Mouse (Mus musculus) cerebellum, postnatal 4 days (tissue): ENCODE results near the gene Kank1.

Experiments used
- DNase-seq, 2 experiments: peaks; one replicate each; pipeline ENCODE4 v3.0.0; 2022; ENCODE audit warnings: low spot score in 2 of 2, mixed read lengths in 1 of 2

Kank1 gene

DNA sequence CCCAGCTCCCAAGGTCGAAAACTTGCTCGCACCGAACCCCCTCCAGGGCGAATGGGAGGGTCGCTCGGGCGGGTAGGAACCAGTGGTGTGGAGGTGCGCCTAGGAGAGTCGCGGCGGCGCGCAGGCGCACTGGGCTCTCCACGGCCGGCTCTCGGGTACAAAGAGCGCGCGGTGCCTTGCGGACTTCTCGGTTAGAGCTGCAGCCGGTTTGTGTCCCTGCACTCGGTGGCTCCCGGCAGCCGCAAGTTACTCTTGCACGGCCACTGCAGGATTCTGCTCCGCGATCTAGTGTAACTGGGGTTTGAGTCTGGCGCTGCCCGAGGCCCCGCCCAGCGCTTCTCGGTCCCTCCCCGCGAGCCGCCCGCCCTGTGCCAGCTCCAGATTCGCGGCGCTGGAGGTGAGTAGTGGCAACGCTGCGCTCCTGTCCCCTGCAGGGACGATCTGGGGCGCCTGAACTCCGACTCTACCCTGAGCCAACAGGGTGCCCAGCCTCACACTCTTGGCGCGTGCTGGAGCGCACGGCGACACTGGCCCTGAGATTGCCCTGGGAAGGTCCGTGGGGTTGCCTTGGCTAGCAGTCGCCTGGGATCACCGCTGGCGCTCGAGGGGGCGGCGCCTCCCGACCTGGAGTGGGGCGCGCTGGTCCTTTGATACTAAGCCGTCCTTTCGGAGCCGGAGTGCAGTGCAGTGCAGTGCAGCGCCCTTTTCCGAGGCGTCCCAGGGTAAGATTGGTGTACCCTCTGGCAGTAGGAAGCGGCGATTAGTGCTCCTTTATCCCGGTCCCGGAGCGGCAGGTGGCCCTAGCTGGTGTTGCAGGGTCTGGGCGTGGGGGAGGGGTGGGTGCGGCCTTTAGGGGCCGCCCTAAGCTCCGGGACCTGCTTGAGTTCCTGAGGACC is at the start of gene Kank1:
Kank1 (plus strand) TSS at position 380 of the 896 bp plus-strand sequence.
- peak; percentile 32 to 61 for DNase-seq

GRCm38 (mm10) chr19:25187681-25188080 is 49.1 kb upstream of the Kank1 start:
- no peak for DNase-seq

GRCm38 (mm10) chr19:25193751-25194150 is 43.0 kb upstream of the Kank1 start:
- peak in 1 of 2 experiments; percentile 18 for DNase-seq

DNA sequence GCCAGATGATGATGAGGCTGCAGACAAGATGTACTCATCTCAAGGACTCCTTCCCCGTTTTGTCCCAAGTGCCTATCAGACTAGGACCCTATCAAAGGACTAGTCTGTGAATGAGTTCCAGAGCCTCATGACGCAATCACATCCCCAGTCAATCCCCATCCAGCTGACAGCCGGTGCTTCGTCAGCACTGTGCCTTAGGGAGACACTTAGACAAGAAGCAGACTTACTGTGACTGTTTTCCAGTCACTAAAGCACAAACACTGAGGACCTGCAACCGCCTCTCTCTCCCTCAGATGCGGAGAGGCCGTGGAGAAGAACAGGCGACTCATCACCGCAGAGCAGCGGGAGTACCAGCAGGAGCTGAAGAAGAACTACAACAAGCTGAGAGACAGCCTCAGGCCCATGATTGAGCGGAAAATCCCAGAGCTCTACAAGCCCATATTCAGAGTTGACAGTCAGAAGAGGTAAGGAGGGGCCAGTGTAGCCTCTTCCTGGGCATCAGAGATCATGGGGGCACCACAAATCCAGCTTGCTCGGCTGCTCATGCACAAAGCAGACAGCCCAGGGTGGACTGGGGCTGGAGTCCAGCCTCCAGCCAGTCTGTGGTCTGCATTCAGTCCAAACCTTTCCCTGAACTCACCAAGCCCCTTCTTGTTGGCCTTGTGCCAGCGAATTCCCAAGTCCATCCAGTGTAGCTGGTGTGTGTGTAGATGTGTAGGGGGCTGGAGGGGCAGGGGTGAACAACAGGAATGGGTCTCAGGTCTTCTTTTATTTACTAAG is 36.5 kb upstream of the Kank1 start:
- DNase-seq = no peak

GRCm38 (mm10) chr19:25203077-25203476 is 33.7 kb upstream of the Kank1 start:
- DNase-seq = no peak

DNA sequence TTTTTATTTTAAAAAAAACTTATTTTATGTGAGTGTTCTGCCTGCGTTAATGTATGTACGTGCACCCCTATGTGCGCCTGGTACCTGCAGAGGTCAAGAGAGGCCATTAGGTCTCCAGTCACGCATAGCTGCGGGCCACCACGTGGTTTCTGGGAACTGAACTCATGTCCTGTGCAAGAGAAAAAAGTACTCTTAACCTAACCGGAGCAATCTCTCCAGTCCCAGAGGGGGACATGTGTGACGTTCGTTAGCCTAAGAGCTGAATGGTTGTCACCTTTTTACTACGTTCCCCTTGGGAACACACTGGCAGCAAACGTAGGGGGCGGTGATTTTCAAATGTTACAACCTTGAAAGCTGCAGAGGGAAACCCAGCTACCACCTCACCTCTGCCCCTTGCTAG is 29.8 kb upstream of the Kank1 start:
- DNase-seq = no peak

GRCm38 (mm10) chr19:25207731-25208361 is 28.9 kb upstream of the Kank1 start:
- no peak for DNase-seq

DNA sequence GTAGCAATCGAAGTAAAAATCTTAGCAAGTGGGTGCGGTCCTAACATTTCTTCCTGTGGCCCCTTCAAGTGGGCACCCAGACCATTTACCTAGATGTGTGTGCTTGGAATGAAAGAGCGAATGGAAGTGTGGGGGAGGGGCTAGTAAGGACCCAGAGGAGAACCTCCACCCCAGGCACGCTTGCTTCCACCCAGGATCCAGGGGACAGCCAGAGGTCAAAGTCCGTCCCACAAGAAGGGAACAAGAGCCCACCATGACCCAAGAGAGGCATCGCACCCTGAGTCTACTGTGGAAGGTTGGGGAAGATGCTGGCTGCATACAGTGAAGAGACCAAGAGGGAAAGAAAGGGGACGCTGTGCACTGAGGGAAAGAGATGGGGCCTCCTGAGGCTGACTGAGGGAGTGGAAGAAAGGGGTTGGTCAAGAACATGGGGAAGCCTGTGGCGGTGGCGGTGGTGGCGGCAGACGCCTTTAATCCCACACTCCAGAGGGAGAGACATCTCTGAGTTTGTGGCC is 28.1 kb upstream of the Kank1 start:
- DNase-seq = no peak

- no peak for DNase-seq
These were observed 16.2 kb upstream of the Kank1 start for GRCm38 (mm10) chr19:25220611-25221010.

GRCm38 (mm10) chr19:25221964-25222640 is 14.7 kb upstream of the Kank1 start:
- DNase-seq = no peak

DNA sequence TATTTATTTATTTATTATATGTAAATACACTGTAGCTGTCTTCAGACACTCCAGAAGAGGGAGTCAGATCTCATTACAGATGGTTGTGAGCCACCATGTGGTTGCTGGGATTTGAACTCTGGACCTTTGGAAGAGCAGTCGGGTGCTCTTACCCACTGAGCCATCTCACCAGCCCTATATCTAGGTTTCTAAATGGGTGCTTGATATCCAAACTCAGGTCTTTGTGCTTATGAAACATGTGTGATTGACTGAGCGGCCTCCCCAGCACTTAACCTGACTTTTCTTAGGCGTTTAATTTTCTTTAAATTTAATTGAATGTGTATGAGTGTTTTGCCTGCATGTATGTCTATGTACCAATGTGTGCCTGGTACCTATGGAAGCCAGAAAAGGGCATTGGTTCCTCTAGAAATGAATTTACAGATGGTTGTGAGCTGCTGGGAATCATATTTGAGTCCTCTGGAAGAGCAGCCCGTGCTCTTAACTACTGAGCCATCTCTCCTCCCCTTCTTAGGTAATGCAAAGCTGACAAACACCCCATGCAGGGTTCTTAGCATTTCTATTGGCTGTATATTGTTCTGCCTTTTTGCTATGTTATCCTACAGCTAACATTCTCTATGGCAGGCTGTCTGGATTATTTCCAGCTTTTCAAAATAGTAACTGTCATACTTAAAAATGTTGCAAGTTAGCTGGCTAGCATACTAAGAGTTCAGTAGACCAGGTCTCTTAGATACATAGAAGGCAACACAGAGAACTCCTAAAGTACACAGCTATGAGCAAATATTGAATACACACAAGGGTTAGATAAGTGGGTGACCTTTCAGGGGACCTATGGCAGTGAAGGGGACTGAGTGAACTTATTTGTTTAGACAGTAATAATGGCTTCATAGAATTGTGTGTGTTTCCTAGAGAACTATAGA is 6.5 kb upstream of the Kank1 start:
- no peak for DNase-seq

DNA sequence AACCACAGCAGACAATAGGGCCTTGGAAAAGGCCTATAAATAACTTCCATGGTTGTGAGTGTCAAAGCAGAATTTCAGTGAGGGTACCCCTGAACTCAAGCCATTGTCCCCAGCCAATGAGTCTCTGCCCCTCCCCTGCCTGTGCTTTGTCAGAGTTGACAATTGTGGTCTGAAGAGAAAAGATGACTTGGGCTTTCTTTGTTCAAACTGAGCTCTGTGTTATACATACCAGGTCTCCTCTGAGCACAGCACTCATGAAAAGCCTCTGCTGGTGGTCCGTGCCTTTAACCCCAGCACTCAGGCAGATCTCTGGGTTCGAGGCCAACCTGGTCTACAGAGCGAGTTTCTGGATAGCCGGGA is 5.8 kb upstream of the Kank1 start:
- DNase-seq = no peak

DNA sequence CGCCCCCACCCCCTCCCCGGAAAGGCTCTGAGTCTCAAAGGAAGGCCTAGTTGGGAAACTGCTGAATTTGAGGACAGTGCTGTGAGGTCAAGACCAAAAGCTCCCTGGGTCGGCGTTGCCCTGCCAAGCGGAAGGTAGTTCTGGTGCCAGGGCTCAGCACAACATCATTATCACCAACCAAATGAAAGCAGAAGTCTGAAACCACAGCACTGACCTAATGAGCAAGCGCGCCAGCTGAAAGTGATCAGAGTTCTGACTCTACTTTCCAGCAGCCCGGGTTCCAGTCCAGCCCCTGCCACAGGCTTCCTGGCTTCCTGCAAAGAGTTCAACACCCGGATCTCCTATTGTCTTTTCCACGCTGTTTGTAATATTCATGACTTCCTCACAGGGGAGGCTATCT is 4.7 kb upstream of the Kank1 start:
- no peak for DNase-seq

DNA sequence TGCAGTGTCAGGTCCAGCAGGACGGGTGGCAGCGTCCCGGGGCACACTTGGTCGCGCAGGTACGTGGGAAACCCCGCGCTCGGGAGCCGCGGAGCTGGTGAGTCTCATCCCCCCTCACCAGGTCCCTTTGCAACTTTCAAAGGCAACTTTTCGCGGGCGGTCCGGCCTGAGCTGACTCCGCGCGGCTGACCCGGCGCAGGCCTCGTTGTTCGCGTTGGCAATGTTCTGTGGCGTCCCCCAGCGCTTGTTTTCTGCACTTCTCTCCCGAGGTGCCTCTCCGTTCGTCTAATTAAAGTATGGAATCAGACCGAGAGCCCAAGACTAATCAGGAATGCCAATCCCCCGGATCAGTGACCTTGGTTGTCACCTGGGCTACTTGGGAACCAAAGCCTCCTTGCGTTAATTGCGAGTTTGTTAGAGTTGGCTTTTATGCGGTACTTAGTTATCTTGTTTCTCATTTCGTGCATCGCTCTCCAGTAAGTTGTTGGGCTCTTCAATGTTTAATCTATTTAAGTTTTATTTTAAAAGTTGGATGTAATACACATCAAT is 791 bp downstream of the Kank1 start:
- peak in 1 of 2 experiments; percentile 47 for DNase-seq

DNA sequence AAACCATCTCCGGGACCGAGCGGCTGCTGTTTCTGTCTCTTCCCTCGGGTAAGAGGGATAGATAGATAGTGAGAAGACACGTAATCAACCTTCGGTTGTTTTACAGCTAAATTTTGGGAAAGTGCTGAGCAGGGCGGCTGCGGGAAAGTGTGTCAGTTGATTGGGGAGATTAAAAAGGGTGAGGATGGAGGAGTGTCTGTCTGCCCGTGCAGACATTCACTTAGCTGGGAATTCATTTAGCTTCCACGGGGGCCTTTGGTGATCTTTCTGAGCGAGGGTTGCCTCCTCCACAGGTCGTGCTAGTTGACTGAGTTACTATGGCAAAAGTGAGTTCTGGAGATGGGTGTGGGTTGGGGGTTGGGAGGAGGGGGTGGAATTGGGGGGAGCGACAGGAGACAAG is 1.3 kb downstream of the Kank1 start:
- no peak for DNase-seq

- no peak for DNase-seq
These were observed 6.8 kb downstream of the Kank1 start for GRCm38 (mm10) chr19:25243566-25243965.

- DNase-seq = no peak
These were observed 9.3 kb downstream of the Kank1 start for GRCm38 (mm10) chr19:25246062-25246461.

DNA sequence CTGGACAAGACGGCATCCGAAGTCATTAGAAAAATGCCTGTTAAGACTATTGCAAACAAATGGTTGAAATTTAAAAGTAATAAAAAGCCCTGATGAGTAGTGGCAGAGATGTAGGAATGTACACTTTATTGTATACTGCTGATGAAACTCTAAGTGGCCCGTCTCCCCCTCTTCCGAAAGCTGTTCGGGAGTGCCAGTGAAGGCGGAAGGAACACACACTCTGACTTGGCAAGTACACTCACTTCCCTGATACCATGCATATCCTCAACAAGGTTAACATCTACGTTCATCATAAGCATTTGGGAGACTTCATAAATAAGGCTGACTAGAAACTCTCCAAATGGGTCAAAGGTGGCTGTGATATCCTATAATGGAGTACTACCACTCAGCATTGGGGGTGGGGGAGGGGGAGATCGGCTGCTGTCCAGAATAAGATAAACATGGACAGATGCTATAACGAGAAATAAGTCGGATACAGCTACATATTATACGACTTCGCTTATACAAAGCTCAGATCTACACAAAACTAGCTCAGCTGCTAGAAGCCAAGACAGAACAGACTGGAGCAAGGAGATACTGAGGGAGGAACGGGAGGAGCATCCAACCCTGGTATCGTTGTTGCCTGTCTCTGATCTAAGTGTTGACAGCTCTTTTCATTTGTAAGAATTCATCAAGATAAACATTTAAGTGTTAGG is 11.2 kb downstream of the Kank1 start:
- no peak for DNase-seq

DNA sequence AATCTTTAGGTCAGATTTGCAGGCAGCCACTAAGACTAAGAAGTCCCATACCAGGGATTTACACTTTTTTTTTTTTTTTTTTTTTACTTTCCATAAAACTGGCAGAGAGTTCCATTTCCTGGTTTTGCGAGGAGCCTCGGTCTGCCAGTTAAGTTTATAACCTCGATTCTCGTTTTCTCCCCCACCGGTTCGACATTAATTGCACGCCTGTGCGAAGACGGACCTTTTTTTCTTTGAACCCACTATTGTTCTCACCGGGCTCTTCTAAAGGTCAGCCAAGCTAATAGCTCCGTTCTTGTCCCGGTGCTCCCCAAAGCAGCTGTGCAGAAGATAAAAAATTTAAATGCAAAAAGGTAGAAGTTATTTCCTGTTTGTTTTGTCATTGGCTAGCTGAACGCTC is 12.5 kb downstream of the Kank1 start:
- DNase-seq = no peak
